ENCODE assay signal across 8 mouse cellular contexts in genomic region chr1:181841396-181841795, GRCm38 (mm10). TPM values are rescaled to one million over a fixed set of nuclear protein-coding genes. Genes with fewer than 3 reads are reported as not detected.
DNase-seq lines count a peak whose midpoint lies in the region; ATAC-seq and TF ChIP-seq lines count a peak whose summit lies in the region.

No protein-coding gene starts in this region.

- peak overlapping the region; percentile 94 for H3K9ac ChIP-seq in kidney, postnatal 0 days (ENCODE audit: low read depth, low read length)
- peak overlapping the region; percentile 89 for H3K9ac ChIP-seq in embryonic facial prominence, embryonic 14.5 days (ENCODE audit: low read depth, low read length)
- peak overlapping the region; percentile 93 for H3K9ac ChIP-seq in limb, embryonic 11.5 days (ENCODE audit: low read length)
- peak overlapping the region; percentile 86 for H3K9ac ChIP-seq in neural tube, embryonic 14.5 days (replicated peaks; ENCODE audit: low read depth, low read length)

- WGBS in kidney, postnatal 0 days: under 1% methylated on average over 16 of the region's 16 CpGs
- under 1% methylated on average over 16 of the region's 16 CpGs for whole genome bisulfite sequencing in embryonic facial prominence, embryonic 14.5 days
- WGBS in limb, embryonic 11.5 days: 2% methylated on average over 16 of the region's 16 CpGs
- under 1% methylated on average over 16 of the region's 16 CpGs for WGBS in neural tube, embryonic 14.5 days

- H3K36me3 ChIP-seq in kidney, postnatal 0 days (ENCODE audit: insufficient read depth, low read length): 0 out of 2 replicates have a peak, but pooled peaks cover under 1% of the 10 kb centered on the region
- peaks cover 5% of the 10 kb centered on the region for H3K36me3 ChIP-seq in embryonic facial prominence, embryonic 14.5 days (ENCODE audit: control insufficient read depth, insufficient read depth, low read length)
- H3K36me3 ChIP-seq in limb, embryonic 11.5 days (ENCODE audit: control insufficient read depth, insufficient read depth, low read length): 0 out of 2 replicates have a peak, but pooled peaks cover 2% of the 10 kb centered on the region
- H3K36me3 ChIP-seq in neural tube, embryonic 14.5 days (ENCODE audit: control insufficient read depth, insufficient read depth, low read length): no peaks in the 10 kb centered on the region

- peak overlapping the region; percentile 82 for H3K4me3 ChIP-seq in kidney, postnatal 0 days (replicated peaks; ENCODE audit: low read depth, low read length)
- peak overlapping the region; percentile 68 for H3K4me3 ChIP-seq in embryonic facial prominence, embryonic 14.5 days (ENCODE audit: low read depth, low read length)
- H3K4me3 ChIP-seq in limb, embryonic 11.5 days (ENCODE audit: low read depth, low read length): peak overlapping the region; percentile 95
- peak overlapping the region; percentile 95 for H3K4me3 ChIP-seq in neural tube, embryonic 14.5 days (ENCODE audit: low read depth, low read length)

- no peak for ATAC-seq in kidney, postnatal 0 days (replicated peaks; ENCODE audit: low FRiP score, low read depth)
- no peak for ATAC-seq in embryonic facial prominence, embryonic 14.5 days (ENCODE audit: low read depth)
- no peak for ATAC-seq in limb, embryonic 11.5 days (ENCODE audit: insufficient number of reproducible peaks, low FRiP score, low TSS enrichment, low read depth)
- 0 out of 2 replicates have a peak, but pooled peaks have one; percentile 1 for ATAC-seq in neural tube, embryonic 14.5 days (ENCODE audit: low read depth)

- peak overlapping the region; percentile 86 for H3K4me2 ChIP-seq in kidney, postnatal 0 days (ENCODE audit: low read length)
- H3K4me2 ChIP-seq in embryonic facial prominence, embryonic 14.5 days (ENCODE audit: low read depth, low read length): peak overlapping the region; percentile 85
- peak overlapping the region; percentile 77 for H3K4me2 ChIP-seq in limb, embryonic 11.5 days (ENCODE audit: low read depth, severe bottlenecking)
- peak overlapping the region; percentile 71 for H3K4me2 ChIP-seq in neural tube, embryonic 14.5 days (ENCODE audit: low read depth, low read length)

- peaks cover 9% of the 10 kb centered on the region; the same call in 1 of the 2 replicates for H3K4me1 ChIP-seq in kidney, postnatal 0 days (replicated peaks; ENCODE audit: insufficient read depth, low read length)
- peaks cover 27% of the 10 kb centered on the region for H3K4me1 ChIP-seq in embryonic facial prominence, embryonic 14.5 days (ENCODE audit: control insufficient read depth, insufficient read depth, low read length)
- H3K4me1 ChIP-seq in limb, embryonic 11.5 days (ENCODE audit: control insufficient read depth, insufficient read depth, low read length): peaks cover 22% of the 10 kb centered on the region
- H3K4me1 ChIP-seq in neural tube, embryonic 14.5 days (ENCODE audit: control insufficient read depth, insufficient read depth, low read length): peaks cover 19% of the 10 kb centered on the region

- H3K27me3 ChIP-seq in kidney, postnatal 0 days (ENCODE audit: insufficient read depth, low read length): no peaks in the 10 kb centered on the region
- H3K27me3 ChIP-seq in embryonic facial prominence, embryonic 14.5 days (replicated peaks; ENCODE audit: control insufficient read depth, insufficient read depth, low read length): no peaks in the 10 kb centered on the region
- no peaks in the 10 kb centered on the region for H3K27me3 ChIP-seq in limb, embryonic 11.5 days (ENCODE audit: control insufficient read depth, insufficient read depth, low read length)
- H3K27me3 ChIP-seq in neural tube, embryonic 14.5 days (ENCODE audit: control insufficient read depth, insufficient read depth, low read length): no peaks in the 10 kb centered on the region

- TF ChIP-seq CTCF in kidney, postnatal 0 days (IDR thresholded peaks at IDR 0.05; ENCODE audit: low read depth): no peak

- H3K27ac ChIP-seq in kidney, postnatal 0 days: peak overlapping the region; percentile 98
- H3K27ac ChIP-seq in embryonic facial prominence, embryonic 14.5 days (replicated peaks; ENCODE audit: low read depth, low read length): peak overlapping the region; percentile 94
- H3K27ac ChIP-seq in limb, embryonic 11.5 days (replicated peaks; ENCODE audit: low read depth, low read length): peak overlapping the region; percentile 94
- peak overlapping the region; percentile 89 for H3K27ac ChIP-seq in neural tube, embryonic 14.5 days (ENCODE audit: low read depth, low read length)

- no peak for DNase-seq in kidney, postnatal 0 days (ENCODE audit: low spot score)
- DNase-seq in kidney, adult 9 months: no peak
- no peak for DNase-seq in embryonic facial prominence, embryonic 14.5 days (ENCODE audit: low spot score)
- DNase-seq in limb, embryonic 11.5 days (ENCODE audit: low spot score): no peak
- no peak for DNase-seq in gastrocnemius, postnatal 10 days
- no peak for DNase-seq in Muller cell, postnatal 12 days (ENCODE audit: inconsistent ontology term)
- DNase-seq in urinary bladder, postnatal 36 days (ENCODE audit: low spot score in 2 of 2): no peak

- H3K9me3 ChIP-seq in kidney, postnatal 0 days (replicated peaks; ENCODE audit: low read length): no peaks in the 10 kb centered on the region
- H3K9me3 ChIP-seq in embryonic facial prominence, embryonic 14.5 days (ENCODE audit: control insufficient read depth, low read length): no peaks in the 10 kb centered on the region
- H3K9me3 ChIP-seq in limb, embryonic 11.5 days (ENCODE audit: control insufficient read depth, low read length): no peaks in the 10 kb centered on the region
- no peaks in the 10 kb centered on the region for H3K9me3 ChIP-seq in neural tube, embryonic 14.5 days (ENCODE audit: control insufficient read depth, low read length)

RNA-seq across cellular contexts. Expression of gene Lbr, which starts 1.4 kb away (rescaled TPM):
- polyA plus RNA-seq in kidney, postnatal 0 days (2015; fragmentation: Nextera tagmentation; extraction: Ambion mirVana): 55.2 and 64.9 TPM in 2 replicates
- 98.1 and 107 TPM in 2 replicates for polyA plus RNA-seq in embryonic facial prominence, embryonic 14.5 days (2014; fragmentation: Nextera tagmentation; extraction: Ambion mirVana)
- polyA plus RNA-seq in limb, embryonic 11.5 days (2014; fragmentation: Nextera tagmentation; extraction: Ambion mirVana): 163 and 171 TPM in 2 replicates
- polyA plus RNA-seq in neural tube, embryonic 14.5 days (2014; fragmentation: Nextera tagmentation; extraction: Ambion mirVana): 24.3 and 33.5 TPM in 2 replicates
- 10 to 100 TPM; 34.4 to 40.9 TPM for total RNA-seq in gastrocnemius, postnatal 10 days (2021)
